Mouse (Mus musculus): ENCODE results near the gene Agap1. TPM values are rescaled to one million over a fixed set of nuclear protein-coding genes. Genes with fewer than 3 reads are reported as not detected.

The Agap1 gene
- polyA plus RNA-seq, 1 experiment from 2014 or later: 42.6 TPM

DNA sequence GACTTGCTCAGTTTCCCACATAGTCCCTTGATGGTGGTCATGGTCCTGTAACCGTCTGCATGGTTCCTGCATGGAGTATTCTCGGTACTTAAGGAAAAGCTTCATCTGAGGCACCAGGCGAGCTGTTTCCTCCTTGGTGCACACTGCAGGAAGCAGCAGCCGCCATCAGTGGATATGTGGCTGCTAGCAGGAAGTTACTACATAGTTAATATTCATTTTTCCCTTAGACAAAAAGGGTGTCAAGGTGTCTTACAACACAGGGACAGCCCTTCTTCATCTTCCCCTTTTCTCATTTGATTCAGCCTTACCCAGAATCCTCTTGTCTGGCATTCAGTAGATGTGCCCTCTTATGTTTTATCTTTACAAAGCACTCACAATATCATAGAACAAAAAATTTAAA lies 206.2 kb downstream of the Agap1 start:
- Histone ChIP-seq H3K4me2 (no peak overlapping the region), H3K4me3 (replicated peaks) (no peak overlapping the region), H3K9me3 (replicated peaks) (no peaks in the 10 kb centered on the region), H3K27ac (replicated peaks) (no peak overlapping the region), H3K9ac (replicated peaks) (no peak overlapping the region), H3K4me1 (peaks cover 10% of the 10 kb centered on the region), H3K36me3 (peaks cover 17% of the 10 kb centered on the region), H3K27me3 (replicated peaks) (no peaks in the 10 kb centered on the region)
- 92% methylated on average over 4 of the region's 4 CpGs for WGBS
- ATAC-seq (ENCODE audit: low FRiP score): no peak

DNA sequence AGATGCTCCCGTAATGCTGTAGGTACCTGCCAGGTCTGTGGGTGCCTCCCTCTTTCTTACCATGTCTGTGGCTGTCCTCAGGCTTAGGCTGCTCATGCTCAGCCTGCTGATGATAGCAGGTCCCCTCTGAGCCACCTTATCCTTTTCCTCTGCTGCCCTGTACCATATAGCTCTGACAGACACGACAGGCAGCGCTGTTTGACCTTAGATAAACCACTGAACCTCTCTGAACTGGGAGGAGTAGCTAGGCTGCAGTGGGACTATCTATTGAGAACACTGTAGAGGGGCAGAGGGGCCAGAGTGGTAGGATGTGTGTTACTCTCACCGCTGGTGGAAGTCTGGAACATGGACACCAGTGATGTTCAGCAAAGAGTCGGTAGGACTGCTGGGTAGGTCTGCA lies 211.5 kb downstream of the Agap1 start:
- Histone ChIP-seq H3K4me1 (peaks cover 17% of the 10 kb centered on the region), H3K9me3 (replicated peaks) (no peaks in the 10 kb centered on the region), H3K36me3 (peaks cover 24% of the 10 kb centered on the region), H3K9ac (replicated peaks) (no peak overlapping the region), H3K4me3 (replicated peaks) (no peak overlapping the region), H3K27ac (replicated peaks) (no peak overlapping the region), H3K4me2 (no peak overlapping the region), H3K27me3 (replicated peaks) (no peaks in the 10 kb centered on the region; the same call in 1 of the 2 replicates)
- WGBS: 93% methylated on average over 5 of the region's 5 CpGs
- no peak for ATAC-seq (ENCODE audit: low FRiP score)

DNA sequence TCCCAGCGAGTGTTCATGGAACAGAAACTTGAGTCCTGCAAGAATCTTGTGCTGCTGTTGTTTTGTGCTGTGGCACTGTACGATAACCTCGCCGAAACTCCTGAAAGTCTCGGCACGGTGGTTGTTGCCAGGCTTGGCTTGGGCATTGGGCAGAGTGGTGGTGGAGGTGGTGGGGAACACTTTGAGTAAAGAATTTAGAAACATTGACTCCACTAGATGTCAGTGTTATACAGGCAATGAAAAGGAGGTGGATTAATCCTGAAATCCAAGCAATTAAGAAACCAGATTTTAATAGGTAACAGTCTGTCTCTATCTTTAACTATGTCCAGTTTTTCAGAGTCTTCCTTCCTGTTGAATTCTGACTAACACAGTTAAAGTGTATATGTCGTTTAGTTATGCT lies 212.8 kb downstream of the Agap1 start:
- no peaks in the 10 kb centered on the region for H3K9me3 ChIP-seq (replicated peaks)
- 90% methylated on average over 7 of the region's 7 CpGs for WGBS
- no peak overlapping the region for H3K4me3 ChIP-seq (replicated peaks)
- no peak overlapping the region for H3K9ac ChIP-seq (replicated peaks)
- H3K36me3 ChIP-seq: peaks cover 24% of the 10 kb centered on the region
- no peak for ATAC-seq (ENCODE audit: low FRiP score)
- H3K27ac ChIP-seq (replicated peaks): no peak overlapping the region
- peaks cover 25% of the 10 kb centered on the region for H3K4me1 ChIP-seq
- no peaks in the 10 kb centered on the region; the same call in 1 of the 2 replicates for H3K27me3 ChIP-seq (replicated peaks)
- H3K4me2 ChIP-seq: no peak overlapping the region

DNA sequence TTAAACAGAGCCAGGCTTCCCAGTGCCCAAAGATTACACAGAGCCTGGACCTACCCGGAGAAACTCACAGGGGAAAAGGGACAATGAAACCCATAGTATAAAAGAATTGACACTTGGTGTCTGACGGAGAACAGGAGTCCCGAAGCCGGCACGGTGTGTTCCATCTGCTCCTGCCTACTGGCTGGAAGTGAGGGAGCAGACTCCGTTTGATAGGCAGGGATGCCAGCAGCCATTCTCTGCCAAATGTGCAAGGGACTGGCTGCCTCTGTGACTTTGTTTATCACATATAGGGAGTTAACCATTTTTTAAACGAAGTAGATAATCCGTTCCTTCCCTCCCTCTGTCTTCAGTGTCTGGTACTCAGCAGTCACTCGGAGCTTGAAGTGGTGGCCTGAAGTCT lies 214.0 kb downstream of the Agap1 start:
- WGBS: 47% methylated on average over 9 of the region's 9 CpGs
- Histone ChIP-seq H3K4me1 (peaks cover 25% of the 10 kb centered on the region), H3K27ac (replicated peaks) (no peak overlapping the region), H3K4me3 (replicated peaks) (no peak overlapping the region), H3K27me3 (replicated peaks) (no peaks in the 10 kb centered on the region; the same call in 1 of the 2 replicates), H3K9me3 (replicated peaks) (no peaks in the 10 kb centered on the region), H3K9ac (replicated peaks) (no peak overlapping the region), H3K4me2 (no peak overlapping the region), H3K36me3 (peaks cover 35% of the 10 kb centered on the region)
- ATAC-seq (ENCODE audit: low FRiP score): no peak

DNA sequence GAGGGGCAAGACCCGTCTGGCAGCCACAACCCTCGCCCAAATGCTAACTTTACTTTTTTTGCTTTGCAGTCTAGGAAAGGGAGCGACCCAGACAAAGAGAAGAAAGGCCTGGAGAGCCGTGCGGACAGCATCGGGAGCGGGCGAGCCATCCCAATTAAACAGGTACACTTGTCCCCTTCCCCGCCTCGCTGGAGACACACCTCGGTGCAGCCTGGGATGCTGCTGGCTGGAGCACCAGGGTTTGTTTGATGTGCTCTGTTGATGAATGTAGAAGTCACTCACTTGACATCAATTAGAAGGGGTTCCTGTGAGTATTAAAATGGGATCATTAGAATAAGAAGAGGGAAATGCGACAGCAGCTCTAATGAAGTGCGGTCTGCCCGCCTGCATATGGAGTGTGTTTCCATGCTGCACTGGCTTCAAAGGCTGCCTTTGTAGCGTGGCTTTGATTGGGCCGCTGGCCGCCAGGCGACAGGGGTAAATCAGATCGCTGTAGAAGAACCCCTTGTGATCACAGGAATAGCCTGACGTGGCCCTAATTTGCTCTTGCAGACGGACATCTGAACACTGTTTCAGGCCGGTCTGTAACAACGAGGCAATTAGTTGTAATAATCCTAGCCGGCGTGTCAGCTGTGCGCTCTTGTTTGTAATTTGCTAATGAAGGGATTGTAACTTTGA lies 216.6 kb downstream of the Agap1 start:
- no peaks in the 10 kb centered on the region for H3K9me3 ChIP-seq (replicated peaks)
- H3K4me2 ChIP-seq: no peak overlapping the region
- no peak overlapping the region for H3K4me3 ChIP-seq (replicated peaks)
- 25% methylated on average over 26 of the region's 26 CpGs for WGBS
- no peak overlapping the region for H3K9ac ChIP-seq (replicated peaks)
- peaks cover 18% of the 10 kb centered on the region for H3K36me3 ChIP-seq
- H3K4me1 ChIP-seq: peaks cover 42% of the 10 kb centered on the region
- ATAC-seq (ENCODE audit: low FRiP score): peak; percentile 25; the same call in 1 of the 2 replicates
- H3K27ac ChIP-seq (replicated peaks): peak overlapping the region; percentile 38; the same call in 1 of the 2 replicates
- no peaks in the 10 kb centered on the region for H3K27me3 ChIP-seq (replicated peaks)

DNA sequence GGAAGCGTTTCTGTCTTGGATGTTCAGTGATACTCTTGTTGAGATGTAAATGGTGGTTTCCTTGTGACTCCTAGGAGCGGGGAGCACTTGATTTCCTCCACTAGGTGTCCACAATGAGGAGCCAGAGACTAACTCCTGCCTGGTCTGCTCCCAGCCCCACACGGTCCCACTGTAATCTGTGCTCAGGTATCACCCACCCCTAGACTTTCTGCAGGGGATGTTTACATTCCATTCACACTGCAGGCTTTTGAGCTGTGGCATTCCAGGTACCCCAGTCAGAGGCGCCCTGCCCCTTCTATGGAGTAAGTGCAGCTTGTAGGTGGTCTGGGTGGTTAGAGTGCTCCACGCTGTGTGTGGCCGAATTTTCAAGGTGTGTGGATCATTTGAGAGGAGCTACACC lies 218.5 kb downstream of the Agap1 start:
- Histone ChIP-seq H3K9ac (replicated peaks) (no peak overlapping the region), H3K27me3 (replicated peaks) (no peaks in the 10 kb centered on the region), H3K27ac (replicated peaks) (no peak overlapping the region), H3K4me2 (no peak overlapping the region), H3K4me3 (replicated peaks) (no peak overlapping the region), H3K4me1 (peaks cover 57% of the 10 kb centered on the region), H3K36me3 (peaks cover 16% of the 10 kb centered on the region), H3K9me3 (replicated peaks) (no peaks in the 10 kb centered on the region)
- 89% methylated on average over 6 of the region's 6 CpGs for WGBS
- ATAC-seq (ENCODE audit: low FRiP score): no peak

DNA sequence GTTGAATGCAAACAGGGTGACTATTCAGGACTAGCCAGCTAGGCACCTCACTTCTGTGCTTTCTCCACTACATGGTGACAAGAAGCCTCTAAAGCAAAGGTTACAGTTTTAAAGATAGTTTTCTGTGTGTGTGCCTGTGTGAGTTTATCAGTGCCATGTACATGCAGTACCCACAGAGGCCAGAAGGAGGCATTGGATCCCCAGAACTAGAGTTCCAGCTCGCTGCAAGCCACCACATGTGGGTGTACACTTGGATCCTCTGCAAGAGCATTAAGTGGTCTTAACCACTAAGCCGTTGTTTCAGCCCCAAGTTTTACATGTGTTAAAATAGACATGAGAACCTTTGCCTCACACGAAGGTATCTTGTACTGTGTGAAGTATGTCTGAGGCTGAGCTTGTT lies 219.1 kb downstream of the Agap1 start:
- H3K36me3 ChIP-seq: peaks cover 16% of the 10 kb centered on the region
- no peak overlapping the region for H3K9ac ChIP-seq (replicated peaks)
- H3K9me3 ChIP-seq (replicated peaks): no peaks in the 10 kb centered on the region
- H3K27me3 ChIP-seq (replicated peaks): no peaks in the 10 kb centered on the region
- ATAC-seq (ENCODE audit: low FRiP score): no peak
- no peak overlapping the region for H3K27ac ChIP-seq (replicated peaks)
- no peak overlapping the region for H3K4me3 ChIP-seq (replicated peaks)
- H3K4me1 ChIP-seq: peaks cover 57% of the 10 kb centered on the region
- no peak overlapping the region for H3K4me2 ChIP-seq
- WGBS: 94% methylated on average over 3 of the region's 3 CpGs

DNA sequence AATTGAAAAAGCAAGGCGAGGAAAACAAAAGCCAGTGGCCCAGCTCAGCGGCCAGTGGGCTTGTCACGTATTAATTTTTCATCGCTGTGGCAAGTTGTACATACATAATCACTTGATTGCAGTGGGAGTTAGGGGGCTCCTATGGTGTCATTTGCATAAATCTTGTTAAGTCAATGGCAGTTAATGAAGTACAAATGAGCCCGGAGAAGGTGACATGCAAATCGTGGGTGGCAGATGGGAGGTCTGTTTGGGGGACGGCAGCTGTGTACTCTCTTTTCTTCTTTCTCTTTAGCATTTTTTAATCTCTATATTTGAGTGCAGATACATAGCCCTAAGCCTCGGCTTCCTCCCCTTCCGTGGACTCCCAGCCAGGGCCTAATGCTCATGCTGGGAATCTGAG lies 220.1 kb downstream of the Agap1 start:
- H3K4me1 ChIP-seq: peaks cover 52% of the 10 kb centered on the region
- no peaks in the 10 kb centered on the region for H3K27me3 ChIP-seq (replicated peaks)
- H3K4me2 ChIP-seq: no peak overlapping the region
- ATAC-seq (ENCODE audit: low FRiP score): no peak
- H3K9me3 ChIP-seq (replicated peaks): no peaks in the 10 kb centered on the region
- peaks cover 16% of the 10 kb centered on the region for H3K36me3 ChIP-seq
- no peak overlapping the region for H3K9ac ChIP-seq (replicated peaks)
- 41% methylated on average over 9 of the region's 9 CpGs for WGBS
- H3K4me3 ChIP-seq (replicated peaks): no peak overlapping the region
- H3K27ac ChIP-seq (replicated peaks): no peak overlapping the region

DNA sequence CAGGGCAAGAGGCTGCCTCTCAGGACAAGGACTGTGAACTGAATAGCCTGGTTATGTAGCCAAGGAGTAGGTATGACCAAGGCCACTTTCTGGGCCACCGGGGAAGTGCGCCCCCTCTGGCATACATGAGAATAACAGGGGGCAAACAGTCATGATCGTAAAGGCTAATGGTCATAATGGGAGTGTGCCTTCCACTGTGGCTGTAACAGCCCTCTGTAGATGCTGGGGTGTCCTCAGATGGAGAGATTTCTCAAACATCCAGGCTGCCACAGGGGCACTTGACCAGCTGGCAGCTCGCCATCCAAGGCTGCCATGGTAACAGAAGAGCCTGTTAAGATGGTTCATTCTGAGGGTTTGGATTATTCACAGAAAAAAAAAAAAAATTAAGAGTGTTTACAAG lies 221.8 kb downstream of the Agap1 start:
- Histone ChIP-seq H3K27me3 (replicated peaks) (no peaks in the 10 kb centered on the region), H3K9me3 (replicated peaks) (no peaks in the 10 kb centered on the region), H3K36me3 (peaks cover 16% of the 10 kb centered on the region), H3K27ac (replicated peaks) (no peak overlapping the region), H3K9ac (replicated peaks) (no peak overlapping the region), H3K4me1 (peaks cover 54% of the 10 kb centered on the region), H3K4me3 (replicated peaks) (no peak overlapping the region), H3K4me2 (no peak overlapping the region)
- 58% methylated on average over 4 of the region's 4 CpGs for WGBS
- no peak for ATAC-seq (ENCODE audit: low FRiP score)

DNA sequence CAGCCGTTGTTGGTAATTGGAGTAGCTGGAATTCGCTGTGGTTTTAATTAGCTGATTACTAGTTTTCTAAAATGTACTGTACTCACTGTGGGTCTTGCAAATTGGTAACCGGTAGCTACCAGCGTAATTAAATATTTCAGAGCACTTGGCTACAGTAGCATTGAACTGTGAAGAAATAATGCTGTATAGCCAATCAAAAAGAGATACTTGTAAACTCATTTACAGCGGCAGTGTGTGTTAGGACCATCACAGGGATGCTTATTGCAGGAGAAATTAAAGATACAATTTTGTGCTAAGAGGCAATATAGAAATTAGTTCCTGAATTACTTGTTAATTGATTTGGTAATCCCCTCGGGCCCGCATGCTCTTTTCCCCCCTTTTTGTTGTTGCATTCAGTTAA lies 226.1 kb downstream of the Agap1 start:
- ATAC-seq (ENCODE audit: low FRiP score): peak; percentile 53
- WGBS: 50% methylated on average over 7 of the region's 7 CpGs
- Histone ChIP-seq H3K4me2 (no peak overlapping the region), H3K9me3 (replicated peaks) (no peaks in the 10 kb centered on the region), H3K27me3 (replicated peaks) (no peaks in the 10 kb centered on the region), H3K27ac (replicated peaks) (0 out of 2 replicates have a peak overlapping the region, but pooled peaks have one; percentile 35), H3K9ac (replicated peaks) (no peak overlapping the region), H3K4me1 (peaks cover 42% of the 10 kb centered on the region), H3K36me3 (peaks cover 15% of the 10 kb centered on the region), H3K4me3 (replicated peaks) (no peak overlapping the region)

DNA sequence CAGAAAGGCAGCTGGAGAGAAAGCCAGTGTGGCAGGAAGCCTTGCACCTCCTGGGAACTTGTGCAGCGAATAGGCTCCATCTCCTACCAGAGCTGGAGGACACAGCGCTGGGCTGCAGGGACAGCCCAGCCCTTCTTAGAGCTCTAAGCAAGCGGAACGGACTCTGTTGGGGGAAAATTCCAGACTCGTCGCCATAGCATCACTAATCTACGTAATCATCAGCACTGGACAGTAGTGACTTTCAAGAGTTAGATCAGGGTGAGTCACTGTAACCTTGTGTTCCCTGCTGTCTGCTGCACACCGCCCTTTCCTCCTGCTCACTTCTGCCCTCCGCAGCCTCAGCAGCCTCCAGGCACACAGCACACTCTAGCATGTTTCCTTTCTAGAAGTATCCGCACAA lies 234.3 kb downstream of the Agap1 start:
- peak; percentile 22 for ATAC-seq (ENCODE audit: low FRiP score)
- H3K36me3 ChIP-seq: peaks cover 20% of the 10 kb centered on the region
- no peak overlapping the region for H3K9ac ChIP-seq (replicated peaks)
- H3K4me3 ChIP-seq (replicated peaks): no peak overlapping the region
- peaks cover 32% of the 10 kb centered on the region for H3K4me1 ChIP-seq
- no peak overlapping the region for H3K4me2 ChIP-seq
- H3K27ac ChIP-seq (replicated peaks): peak overlapping the region; percentile 56; the same call in 1 of the 2 replicates
- no peaks in the 10 kb centered on the region for H3K9me3 ChIP-seq (replicated peaks)
- no peaks in the 10 kb centered on the region for H3K27me3 ChIP-seq (replicated peaks)
- WGBS: 37% methylated on average over 10 of the region's 10 CpGs

DNA sequence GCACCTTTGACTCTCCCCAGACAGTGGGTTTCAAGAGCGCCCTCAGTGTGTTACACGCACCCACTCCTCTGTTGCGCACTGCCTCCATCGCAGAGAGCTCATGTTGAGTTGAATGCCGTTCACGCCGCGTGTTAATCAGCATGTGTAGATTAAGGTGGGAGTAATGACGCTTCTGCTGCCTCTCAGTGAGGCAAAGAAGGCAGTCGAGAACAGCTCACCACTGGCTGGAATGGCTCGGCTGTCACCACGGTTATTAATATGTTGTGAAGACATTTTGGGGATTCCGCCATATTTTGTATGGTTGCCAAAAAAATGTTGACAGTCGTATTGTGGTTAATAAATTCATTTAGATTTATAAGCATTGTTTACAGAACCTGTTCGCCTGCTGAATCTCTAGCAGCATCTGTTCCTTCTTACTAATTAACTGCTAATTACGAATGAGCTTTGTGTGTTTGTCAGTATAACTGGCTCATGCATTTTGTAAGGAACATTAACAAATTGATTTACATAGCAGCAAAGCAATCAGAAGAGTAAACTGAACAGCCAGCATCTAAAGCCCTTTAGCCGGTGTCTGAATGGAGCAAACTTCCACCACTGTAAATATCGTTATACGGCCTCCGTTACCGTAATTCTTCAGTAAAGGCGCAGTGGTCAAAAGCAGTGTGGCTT lies 235.1 kb downstream of the Agap1 start:
- Histone ChIP-seq H3K4me2 (no peak overlapping the region), H3K9me3 (replicated peaks) (no peaks in the 10 kb centered on the region), H3K4me3 (replicated peaks) (no peak overlapping the region), H3K9ac (replicated peaks) (no peak overlapping the region), H3K27ac (replicated peaks) (peak overlapping the region; percentile 56), H3K27me3 (replicated peaks) (no peaks in the 10 kb centered on the region), H3K4me1 (peaks cover 32% of the 10 kb centered on the region), H3K36me3 (peaks cover 18% of the 10 kb centered on the region)
- peak; percentile 64 for ATAC-seq (ENCODE audit: low FRiP score)
- WGBS: 44% methylated on average over 22 of the region's 22 CpGs

Measured in neural tube, embryonic 15.5 days (tissue).